Mouse (Mus musculus) midbrain, embryonic 14.5 days (tissue): ENCODE measurements around the gene Haghl. TPM values are rescaled to one million over a fixed set of nuclear protein-coding genes. Genes with fewer than 3 reads are reported as not detected.

Source experiments
- ATAC-seq: fragments of 200-750 bp; cut with Nextera tagmentation; 2 replicates; pipeline ENCODE4 v1.8.0; 2017; ENCODE audit warnings: moderate number of reproducible peaks, moderate library complexity; ENCODE audit not compliant: low FRiP score, low TSS enrichment
- DNase-seq: peaks from one replicate; pipeline ENCODE4 v3.0.0-alpha.2; 2015
- H3K27ac ChIP-seq: fragments of 300-500 bp; sonication (generic); replicated peaks from 2 replicates; pipeline ENCODE4 v1.5.1; 2014; ENCODE audit warnings: mild to moderate bottlenecking, low read depth, low read length, moderate library complexity
- H3K27me3 ChIP-seq: fragments of 300-500 bp; sonication (generic); 2 replicates; pipeline ENCODE4 v1.6.1; 2014; ENCODE audit warnings: low read length, control low read depth, mixed read lengths; ENCODE audit not compliant: control insufficient read depth, insufficient read depth
- H3K36me3 ChIP-seq: fragments of 300-500 bp; sonication (generic); 2 replicates; pipeline ENCODE4 v1.6.1; 2014; ENCODE audit warnings: low read length, control low read depth; ENCODE audit not compliant: control insufficient read depth, insufficient read depth
- H3K4me1 ChIP-seq: fragments of 300-500 bp; sonication (generic); 2 replicates; pipeline ENCODE4 v1.6.1; 2014; ENCODE audit warnings: mild to moderate bottlenecking, antibody characterized with exemption, low read length, control low read depth; ENCODE audit not compliant: control insufficient read depth, insufficient read depth
- H3K4me2 ChIP-seq: fragments of 300-500 bp; sonication (generic); 2 replicates; pipeline ENCODE4 v1.6.1; 2014; ENCODE audit warnings: mild to moderate bottlenecking, low read length, moderate library complexity
- H3K4me3 ChIP-seq: fragments of 300-500 bp; sonication (generic); replicated peaks from 2 replicates; pipeline ENCODE4 v1.5.1; 2014; ENCODE audit warnings: low read depth, low read length
- H3K9ac ChIP-seq: fragments of 300-500 bp; sonication (generic); replicated peaks from 2 replicates; pipeline ENCODE4 v1.6.1; 2014; ENCODE audit warnings: mild to moderate bottlenecking, low read length, moderate library complexity
- H3K9me3 ChIP-seq: fragments of 300-500 bp; sonication (generic); 2 replicates; pipeline ENCODE4 v1.6.1; 2016; ENCODE audit warnings: low read length, control low read depth, mixed read lengths; ENCODE audit not compliant: control insufficient read depth
- WGBS: fragments of 180-500 bp; shearing (Covaris S2); extraction: QIAGEN DNeasy Blood & Tissue Kit; methylation state at CpG from one replicate; pipeline ENCODE4 v1.1.7; 2014; 5-methylcytosine and 5-hydroxymethylcytosine counted together
- microRNA-seq: library from miRNA; unstranded; fragments of <30 nt; microRNA quantifications from one replicate; pipeline ENCODE4, GENCODE M21; 2016
- polyA plus RNA-seq: library from polyadenylated mRNA; unstranded; fragments of >200 nt; fragmentation: Nextera tagmentation; extraction: Ambion mirVana; gene quantifications from 2 replicates; pipeline ENCODE4 v1.2.1, GENCODE M21; 2014

Haghl gene
- polyA plus RNA-seq, 1 experiment from 2014 or later = 155 TPM

GRCm38 (mm10) chr17:25732082-25732481 is 53.4 kb downstream of the Haghl start:
- Histone ChIP-seq H3K9ac (no peak overlapping the region), H3K9me3 (no peaks in the 10 kb centered on the region), H3K4me2 (no peak overlapping the region), H3K36me3 (peaks cover 11% of the 10 kb centered on the region; the same call in 1 of the 2 replicates), H3K27ac (no peak overlapping the region), H3K4me3 (no peak overlapping the region), H3K27me3 (no peaks in the 10 kb centered on the region), H3K4me1 (peaks cover 9% of the 10 kb centered on the region)
- ATAC-seq (no peak), DNase-seq (peak; percentile 89)
- 10% methylated on average over 2 of the region's 2 CpGs for WGBS

Small RNA genes within 50 kb of the gene (microRNA-seq; reads per million reads assigned to microRNA genes)
- gene Gm25083 (not detected), gene Mir3082 (0.88 reads per million), gene Mir6966 (not detected)

Other genes with a start within 250 kb of the Haghl start
- gene Sox8, start 215.0 kb downstream of the Haghl start, polyA plus RNA-seq = 8.0 and 13.5 TPM in 2 replicates
- 19.5 and 20.8 TPM in 2 replicates for gene Lmf1, start 206.6 kb downstream of the Haghl start, polyA plus RNA-seq
- gene Gng13, start 68.5 kb downstream of the Haghl start, polyA plus RNA-seq = 4.3 and 6.0 TPM in 2 replicates
- gene Chtf18, start 58.3 kb downstream of the Haghl start, polyA plus RNA-seq = 4.5 and 5.0 TPM in 2 replicates
- 25.7 and 28.1 TPM in 2 replicates for gene Rpusd1, start 58.0 kb downstream of the Haghl start, polyA plus RNA-seq
- not detected in 2 replicates for gene Mslnl, start 49.6 kb downstream of the Haghl start, polyA plus RNA-seq
- 0.72 TPM in 1 of 2 replicates, not detected in the other for gene Msln, start 31.3 kb downstream of the Haghl start, polyA plus RNA-seq
- gene Narfl, start 11.9 kb downstream of the Haghl start, polyA plus RNA-seq = 32.7 and 33.3 TPM in 2 replicates
- 0.18 and 0.20 TPM in 2 replicates for gene Ccdc78, start 907 bp upstream of the Haghl start, polyA plus RNA-seq
- 89.0 and 103 TPM in 2 replicates for gene Fam173a, start 7.2 kb upstream of the Haghl start, polyA plus RNA-seq
- not detected in 2 replicates for gene AC134908.4, start 10.0 kb upstream of the Haghl start, polyA plus RNA-seq
- 5.8 and 9.7 TPM in 2 replicates for gene Metrn, start 11.5 kb upstream of the Haghl start, polyA plus RNA-seq
- gene Fbxl16, start 23.4 kb upstream of the Haghl start, polyA plus RNA-seq = 37.2 and 39.8 TPM in 2 replicates
- gene Wdr24, start 38.0 kb upstream of the Haghl start, polyA plus RNA-seq = 30.0 and 31.7 TPM in 2 replicates
- 48.9 and 50.2 TPM in 2 replicates for gene Jmjd8, start 43.2 kb upstream of the Haghl start, polyA plus RNA-seq
- 310 and 386 TPM in 2 replicates for gene Stub1, start 47.7 kb upstream of the Haghl start, polyA plus RNA-seq
- 45.5 and 57.4 TPM in 2 replicates for gene Rhbdl1, start 51.6 kb upstream of the Haghl start, polyA plus RNA-seq
- 8.0 and 12.9 TPM in 2 replicates for gene Gm20683, start 56.1 kb upstream of the Haghl start, polyA plus RNA-seq
- gene Rhot2, start 59.2 kb upstream of the Haghl start, polyA plus RNA-seq = 9.6 and 16.8 TPM in 2 replicates
- 14.4 and 17.1 TPM in 2 replicates for gene Wdr90, start 75.8 kb upstream of the Haghl start, polyA plus RNA-seq
- 13.9 and 19.3 TPM in 2 replicates for gene Mcrip2, start 83.1 kb upstream of the Haghl start, polyA plus RNA-seq
- 58.2 and 75.9 TPM in 2 replicates for gene Mettl26, start 89.4 kb upstream of the Haghl start, polyA plus RNA-seq
- 0.61 and 0.70 TPM in 2 replicates for gene Wfikkn1, start 95.2 kb upstream of the Haghl start, polyA plus RNA-seq
- 29.4 and 46.9 TPM in 2 replicates for gene Rab40c, start 134.1 kb upstream of the Haghl start, polyA plus RNA-seq
- 53.6 and 57.9 TPM in 2 replicates for gene Pigq, start 159.3 kb upstream of the Haghl start, polyA plus RNA-seq
- 0.16 and 0.32 TPM in 2 replicates for gene Nhlrc4, start 159.3 kb upstream of the Haghl start, polyA plus RNA-seq
- gene A930017K11Rik, start 166.9 kb upstream of the Haghl start, polyA plus RNA-seq = 3.3 and 5.2 TPM in 2 replicates
- 21.1 and 25.7 TPM in 2 replicates for gene Capn15, start 200.1 kb upstream of the Haghl start, polyA plus RNA-seq